Mouse (Mus musculus) forebrain, embryonic 16.5 days (tissue): ENCODE data around the gene Mob3b. TPM values are rescaled to one million over a fixed set of nuclear protein-coding genes. Genes with fewer than 3 reads are reported as not detected.

Experiments
- ATAC-seq: fragments of 200-750 bp; cut with Nextera tagmentation; 2 replicates; pipeline ENCODE4 v1.8.0; 2017; ENCODE audit warnings: mild to moderate bottlenecking, moderate library complexity
- H3K27ac ChIP-seq: fragments of 300-500 bp; sonication (generic); 2 replicates; pipeline ENCODE4 v1.5.1; 2014; ENCODE audit warnings: low read length, control low read depth
- H3K27me3 ChIP-seq: fragments of 300-500 bp; sonication (generic); replicated peaks from 2 replicates; pipeline ENCODE4 v1.6.1; 2014; ENCODE audit warnings: low read length; ENCODE audit not compliant: control insufficient read depth, insufficient read depth
- H3K36me3 ChIP-seq: fragments of 300-500 bp; sonication (generic); 2 replicates; pipeline ENCODE4 v1.6.1; 2014; ENCODE audit not compliant: control insufficient read depth, insufficient read depth
- H3K4me1 ChIP-seq: fragments of 300-500 bp; sonication (generic); replicated peaks from 2 replicates; pipeline ENCODE4 v1.6.1; 2014; ENCODE audit warnings: low read length; ENCODE audit not compliant: control insufficient read depth, insufficient read depth
- H3K4me2 ChIP-seq: fragments of 300-500 bp; sonication (generic); 2 replicates; pipeline ENCODE4 v1.6.1; 2014; ENCODE audit warnings: mild to moderate bottlenecking, low read length, control low read depth
- H3K4me3 ChIP-seq: fragments of 300-500 bp; sonication (generic); replicated peaks from 2 replicates; pipeline ENCODE4 v1.5.1; 2014; ENCODE audit warnings: mild to moderate bottlenecking, low read length, control low read depth
- H3K9ac ChIP-seq: fragments of 300-500 bp; sonication (generic); replicated peaks from 2 replicates; pipeline ENCODE4 v1.6.1; 2014; ENCODE audit warnings: low read depth, low read length, control low read depth
- H3K9me3 ChIP-seq: fragments of 300-500 bp; sonication (generic); 2 replicates; pipeline ENCODE4 v1.6.1; 2016; ENCODE audit warnings: low read length; ENCODE audit not compliant: control insufficient read depth
- whole genome bisulfite sequencing: fragments of 180-500 bp; shearing (Covaris S2); extraction: QIAGEN DNeasy Blood & Tissue Kit; methylation state at CpG from one replicate; pipeline ENCODE4 v1.1.7; 2014; 5-methylcytosine and 5-hydroxymethylcytosine counted together
- polyA plus RNA-seq: library from polyadenylated mRNA; unstranded; fragments of >200 nt; fragmentation: Nextera tagmentation; extraction: Ambion mirVana; gene quantifications from 2 replicates; pipeline ENCODE4 v1.2.1, GENCODE M21; 2015

Mob3b gene
- polyA plus RNA-seq, 1 experiment from 2014 or later, result 4.3 TPM

- Histone ChIP-seq H3K27me3 (no peaks in the 10 kb centered on the region), H3K4me3 (no peak overlapping the region), H3K9ac (no peak overlapping the region), H3K36me3 (no peaks in the 10 kb centered on the region), H3K27ac (no peak overlapping the region), H3K4me1 (peaks cover 26% of the 10 kb centered on the region), H3K4me2 (no peak overlapping the region), H3K9me3 (no peaks in the 10 kb centered on the region)
- WGBS, result 67% methylated on average over 5 of the region's 5 CpGs
- ATAC-seq, result no peak
Observed at GRCm38 (mm10) chr4:35123087-35123486, 34.2 kb downstream of the Mob3b start.

- H3K4me3 ChIP-seq, result no peak overlapping the region
- H3K9ac ChIP-seq, result 0 out of 2 replicates have a peak overlapping the region, but pooled peaks have one; percentile 2
- no peaks in the 10 kb centered on the region for H3K27me3 ChIP-seq
- peak; percentile 34 for ATAC-seq
- no peak overlapping the region for H3K27ac ChIP-seq
- H3K4me2 ChIP-seq, result peak overlapping the region; percentile 30
- WGBS, result 13% methylated on average over 12 of the region's 12 CpGs
- H3K9me3 ChIP-seq, result no peaks in the 10 kb centered on the region
- peaks cover 26% of the 10 kb centered on the region for H3K4me1 ChIP-seq
- H3K36me3 ChIP-seq, result no peaks in the 10 kb centered on the region
Observed at GRCm38 (mm10) chr4:35121060-35121459, 36.2 kb downstream of the Mob3b start.

- no peak overlapping the region for H3K27ac ChIP-seq
- no peak overlapping the region for H3K9ac ChIP-seq
- 64% methylated on average over 8 of the region's 8 CpGs for WGBS
- no peak overlapping the region; the same call in 1 of the 2 replicates for H3K4me2 ChIP-seq
- H3K27me3 ChIP-seq, result no peaks in the 10 kb centered on the region
- no peak overlapping the region for H3K4me3 ChIP-seq
- no peaks in the 10 kb centered on the region for H3K36me3 ChIP-seq
- peaks cover 25% of the 10 kb centered on the region for H3K4me1 ChIP-seq
- no peak for ATAC-seq
- no peaks in the 10 kb centered on the region for H3K9me3 ChIP-seq
Observed at GRCm38 (mm10) chr4:35120575-35120974, 36.7 kb downstream of the Mob3b start.

GRCm38 (mm10) chr4:35120159-35120558 lies 37.1 kb downstream of the Mob3b start:
- no peak for ATAC-seq
- Histone ChIP-seq H3K27ac (no peak overlapping the region), H3K4me3 (no peak overlapping the region), H3K9ac (no peak overlapping the region), H3K9me3 (no peaks in the 10 kb centered on the region), H3K4me1 (peaks cover 20% of the 10 kb centered on the region), H3K27me3 (no peaks in the 10 kb centered on the region), H3K4me2 (no peak overlapping the region), H3K36me3 (no peaks in the 10 kb centered on the region)
- 72% methylated on average over 2 of the region's 4 CpGs for WGBS

- ATAC-seq, result no peak
- Histone ChIP-seq H3K4me1 (peaks cover 13% of the 10 kb centered on the region), H3K9me3 (no peaks in the 10 kb centered on the region), H3K4me2 (no peak overlapping the region), H3K36me3 (no peaks in the 10 kb centered on the region), H3K27me3 (no peaks in the 10 kb centered on the region), H3K9ac (no peak overlapping the region), H3K4me3 (no peak overlapping the region), H3K27ac (no peak overlapping the region)
- WGBS, result 94% methylated on average over 2 of the region's 2 CpGs
Observed at GRCm38 (mm10) chr4:35118851-35119250, 38.4 kb downstream of the Mob3b start.

GRCm38 (mm10) chr4:35117144-35117543 lies 40.1 kb downstream of the Mob3b start:
- no peak overlapping the region for H3K27ac ChIP-seq
- peaks cover 8% of the 10 kb centered on the region for H3K4me1 ChIP-seq
- no peak overlapping the region for H3K9ac ChIP-seq
- H3K9me3 ChIP-seq, result no peaks in the 10 kb centered on the region
- H3K4me2 ChIP-seq, result no peak overlapping the region
- H3K4me3 ChIP-seq, result no peak overlapping the region
- no peaks in the 10 kb centered on the region for H3K36me3 ChIP-seq
- WGBS, result 96% methylated on average over 3 of the region's 3 CpGs
- no peak for ATAC-seq
- no peaks in the 10 kb centered on the region for H3K27me3 ChIP-seq

GRCm38 (mm10) chr4:35115933-35116332 lies 41.4 kb downstream of the Mob3b start:
- no peak overlapping the region for H3K27ac ChIP-seq
- no peak overlapping the region for H3K4me3 ChIP-seq
- no peaks in the 10 kb centered on the region for H3K9me3 ChIP-seq
- H3K36me3 ChIP-seq, result no peaks in the 10 kb centered on the region
- H3K27me3 ChIP-seq, result no peaks in the 10 kb centered on the region
- no peak overlapping the region for H3K4me2 ChIP-seq
- H3K9ac ChIP-seq, result no peak overlapping the region
- H3K4me1 ChIP-seq, result peaks cover 2% of the 10 kb centered on the region
- ATAC-seq, result 0 out of 2 replicates have a peak, but pooled peaks have one; percentile 31
- 11% methylated on average over 6 of the region's 6 CpGs for WGBS

GRCm38 (mm10) chr4:35114950-35115349 lies 42.3 kb downstream of the Mob3b start:
- 78% methylated on average over 2 of the region's 2 CpGs for WGBS
- H3K36me3 ChIP-seq, result no peaks in the 10 kb centered on the region
- no peaks in the 10 kb centered on the region for H3K27me3 ChIP-seq
- no peak overlapping the region for H3K9ac ChIP-seq
- H3K9me3 ChIP-seq, result no peaks in the 10 kb centered on the region
- no peak overlapping the region for H3K27ac ChIP-seq
- no peak overlapping the region for H3K4me2 ChIP-seq
- H3K4me1 ChIP-seq, result no peaks in the 10 kb centered on the region
- ATAC-seq, result no peak
- no peak overlapping the region for H3K4me3 ChIP-seq

GRCm38 (mm10) chr4:35113516-35114248 lies 43.6 kb downstream of the Mob3b start:
- no peak overlapping the region for H3K9ac ChIP-seq
- WGBS, result 85% methylated on average over 13 of the region's 13 CpGs
- no peak for ATAC-seq
- H3K9me3 ChIP-seq, result no peaks in the 10 kb centered on the region
- no peak overlapping the region for H3K4me3 ChIP-seq
- no peaks in the 10 kb centered on the region for H3K4me1 ChIP-seq
- no peak overlapping the region for H3K27ac ChIP-seq
- H3K4me2 ChIP-seq, result no peak overlapping the region
- H3K27me3 ChIP-seq, result no peaks in the 10 kb centered on the region
- no peaks in the 10 kb centered on the region for H3K36me3 ChIP-seq
